Mouse (Mus musculus): ENCODE measurements around the gene Bbs9.

DNA sequence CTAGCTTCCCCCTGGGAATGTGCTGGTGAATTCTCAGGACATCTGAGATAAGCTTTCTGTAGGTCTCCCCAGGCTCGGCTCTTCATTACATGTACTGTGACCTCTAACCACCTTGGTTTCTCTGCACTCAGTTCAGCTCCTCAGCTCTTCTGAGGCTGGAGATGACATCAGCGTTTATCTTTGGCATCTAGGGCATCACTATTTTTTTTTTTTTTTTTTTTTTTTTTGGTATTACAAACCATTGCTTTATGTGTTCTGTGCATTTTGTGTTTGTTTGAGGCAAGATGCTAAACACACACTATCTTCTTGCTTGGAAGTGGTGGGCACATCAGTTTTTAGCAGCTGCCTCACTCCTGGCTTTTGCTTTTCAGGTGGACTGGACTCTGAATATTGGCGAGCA, 102.8 kb downstream of the Bbs9 start:
- no peak for TF ChIP-seq CTCF (IDR thresholded peaks at IDR 0.05; ENCODE audit: low read depth, low read length)
- TF ChIP-seq EP300 (IDR thresholded peaks at IDR 0.05; ENCODE audit: insufficient read depth, low read depth, low read length) = no peak
- TF ChIP-seq POLR2A (IDR thresholded peaks at IDR 0.05; ENCODE audit: insufficient read depth, low read length) = no peak

Measured in ES-Bruce4 (cell line).